Mouse (Mus musculus) mesoderm, embryonic 11.5 days (tissue): ENCODE measurements around the gene Cdcp2.
"Not testable (repeated sequence)": the region's sequence is repeated elsewhere in the genome, so short reads cannot be mapped to it uniquely, and the experiment has no call there.

ENCODE experiments used
- DNase-seq: peaks from one replicate; pipeline ENCODE4 v3.0.0-alpha.2; 2012; ENCODE audit warnings: low read depth, low spot score

Gene Cdcp2

GRCm38 (mm10) chr4:107091696-107092095 is 5.0 kb upstream of the Cdcp2 start:
- DNase-seq = no peak

- no peak for DNase-seq
Measured at GRCm38 (mm10) chr4:107094484-107095187, 2.1 kb upstream of the Cdcp2 start.

GRCm38 (mm10) chr4:107096043-107096442 is 648 bp upstream of the Cdcp2 start:
- DNase-seq = peak; percentile 37

- DNase-seq = no peak
Measured at GRCm38 (mm10) chr4:107097871-107098270, 1.2 kb downstream of the Cdcp2 start.

- DNase-seq = no peak
Measured at GRCm38 (mm10) chr4:107098375-107098774, 1.7 kb downstream of the Cdcp2 start.

GRCm38 (mm10) chr4:107098791-107099525 is 2.3 kb downstream of the Cdcp2 start:
- no peak for DNase-seq

DNA sequence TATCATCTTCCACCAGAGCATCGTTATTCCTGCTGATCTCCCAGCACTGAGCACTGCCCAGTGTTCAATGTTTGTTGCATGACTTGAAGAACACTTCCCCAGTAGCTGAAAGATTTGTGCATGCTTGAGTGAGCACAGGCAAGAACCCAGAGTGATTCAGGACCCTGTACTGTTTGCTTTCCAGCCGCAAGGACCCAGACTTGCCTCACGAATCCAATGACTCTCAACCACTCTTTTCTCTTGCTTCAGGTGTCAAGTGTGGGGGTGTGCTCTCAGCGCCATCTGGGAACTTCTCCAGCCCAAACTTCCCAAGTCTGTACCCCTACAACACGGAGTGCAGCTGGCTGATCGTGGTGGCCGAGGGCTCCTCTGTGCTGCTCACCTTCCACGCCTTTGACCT is 5.5 kb downstream of the Cdcp2 start:
- DNase-seq = no peak

- no peak for DNase-seq
Measured at GRCm38 (mm10) chr4:107106777-107107176, 10.1 kb downstream of the Cdcp2 start.

GRCm38 (mm10) chr4:107108291-107108731 is 11.6 kb downstream of the Cdcp2 start:
- peak; percentile 80 for DNase-seq

- DNase-seq = not testable (repeated sequence)
Measured at GRCm38 (mm10) chr4:107109181-107109580, 12.5 kb downstream of the Cdcp2 start.

DNA sequence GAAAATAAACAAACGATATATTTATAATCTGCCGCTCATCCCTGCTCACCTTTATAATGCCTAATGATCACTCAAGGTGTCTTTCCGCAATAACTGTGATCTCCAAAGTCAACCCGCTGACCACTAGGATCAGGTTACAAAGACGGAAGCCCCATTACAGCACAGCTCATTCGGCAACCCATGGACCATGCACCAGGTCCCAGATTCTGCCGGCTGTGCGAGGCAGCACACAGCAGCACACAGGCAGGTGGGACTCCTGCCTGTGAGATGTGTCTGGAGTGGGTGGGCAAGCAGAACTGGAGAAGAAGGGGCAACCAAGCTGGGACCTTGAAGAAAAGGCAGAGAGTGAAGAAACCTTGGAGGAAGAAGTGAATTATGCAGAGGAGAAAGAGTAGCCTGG is 17.6 kb downstream of the Cdcp2 start:
- no peak for DNase-seq

GRCm38 (mm10) chr4:107117741-107118385 is 21.2 kb downstream of the Cdcp2 start:
- no peak for DNase-seq

DNA sequence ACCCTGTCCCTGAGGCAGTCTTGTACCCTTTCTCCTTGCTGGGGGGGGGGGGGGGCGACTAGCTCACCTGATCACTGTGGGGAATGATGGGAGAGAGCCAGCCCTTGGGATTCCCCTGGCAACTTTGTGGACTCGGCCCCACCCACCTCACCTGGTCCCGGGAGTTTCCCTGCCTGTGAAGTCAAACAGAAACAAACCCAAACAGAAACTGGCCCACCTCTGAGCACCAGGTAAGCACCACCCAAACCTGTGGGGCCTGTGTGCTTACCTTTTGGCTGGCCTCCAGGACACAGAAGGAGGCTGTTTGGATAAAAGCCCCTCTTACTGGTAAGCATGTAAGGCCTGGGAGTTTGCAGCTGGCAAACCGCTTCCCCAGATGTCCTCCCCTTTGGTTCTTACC is 22.4 kb downstream of the Cdcp2 start:
- no peak for DNase-seq

DNA sequence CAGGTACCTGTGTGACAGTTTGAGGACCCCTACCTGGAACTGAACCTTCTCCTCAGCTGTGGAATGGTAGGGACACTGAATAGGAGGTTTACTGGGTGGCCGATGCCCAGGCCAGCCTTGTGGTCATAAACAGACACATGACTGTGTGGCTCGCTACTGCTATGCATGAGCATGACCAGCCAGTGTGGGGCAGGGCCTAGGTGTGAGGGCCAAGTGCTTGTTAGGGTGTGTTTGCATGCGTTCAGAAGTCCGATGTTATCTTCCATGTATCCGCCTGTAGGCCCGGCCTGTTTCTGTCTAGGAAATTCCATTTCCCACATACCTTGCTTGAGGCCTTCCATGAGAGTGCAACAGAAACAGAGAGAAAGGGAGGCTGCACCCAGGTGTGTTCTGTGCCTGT is 24.0 kb downstream of the Cdcp2 start:
- no peak for DNase-seq

GRCm38 (mm10) chr4:107121165-107121943 is 24.7 kb downstream of the Cdcp2 start:
- DNase-seq = peak; percentile 74

GRCm38 (mm10) chr4:107124376-107124775 is 27.7 kb downstream of the Cdcp2 start:
- no peak for DNase-seq

- DNase-seq = no peak
Measured at GRCm38 (mm10) chr4:107125101-107125500, 28.4 kb downstream of the Cdcp2 start.

GRCm38 (mm10) chr4:107126389-107126788 is 29.7 kb downstream of the Cdcp2 start:
- DNase-seq = no peak

GRCm38 (mm10) chr4:107126891-107127524 is 30.3 kb downstream of the Cdcp2 start:
- peak; percentile 72 for DNase-seq

GRCm38 (mm10) chr4:107127901-107128669 is 31.4 kb downstream of the Cdcp2 start:
- DNase-seq = peak; percentile 47
